Mouse (Mus musculus): ENCODE measurements around the gene Mmp28. TPM values are rescaled to one million over a fixed set of nuclear protein-coding genes. Genes with fewer than 3 reads are reported as not detected.

Mmp28 gene
- polyA plus RNA-seq, 1 experiment from 2014 or later = 3.1 TPM

Other genes with a start within 250 kb of the Mmp28 start
- gene Slfn14, start 176.3 kb downstream of the Mmp28 start, polyA plus RNA-seq (2016; fragmentation: Nextera tagmentation; extraction: Ambion mirVana) = 0.58 and 0.79 TPM in 2 replicates
- 48.2 and 55.0 TPM in 2 replicates for gene Ap2b1, start 164.0 kb downstream of the Mmp28 start, polyA plus RNA-seq (2016; fragmentation: Nextera tagmentation; extraction: Ambion mirVana)
- gene Pex12, start 160.5 kb downstream of the Mmp28 start, polyA plus RNA-seq (2016; fragmentation: Nextera tagmentation; extraction: Ambion mirVana) = 9.6 and 11.9 TPM in 2 replicates
- gene Rasl10b, start 53.9 kb downstream of the Mmp28 start, polyA plus RNA-seq (2016; fragmentation: Nextera tagmentation; extraction: Ambion mirVana) = 8.1 and 11.4 TPM in 2 replicates
- 0.17 and 0.18 TPM in 2 replicates for gene Gas2l2, start 33.6 kb downstream of the Mmp28 start, polyA plus RNA-seq (2016; fragmentation: Nextera tagmentation; extraction: Ambion mirVana)
- 1.5 and 1.9 TPM in 2 replicates for gene 1700020L24Rik, start 25.4 kb downstream of the Mmp28 start, polyA plus RNA-seq (2016; fragmentation: Nextera tagmentation; extraction: Ambion mirVana)
- gene Taf15, start 10.0 kb upstream of the Mmp28 start, polyA plus RNA-seq (2016; fragmentation: Nextera tagmentation; extraction: Ambion mirVana) = 8.0 and 8.6 TPM in 2 replicates
- gene Heatr9, start 59.1 kb upstream of the Mmp28 start, polyA plus RNA-seq (2016; fragmentation: Nextera tagmentation; extraction: Ambion mirVana) = not detected in 2 replicates
- gene Ccl5, start 67.4 kb upstream of the Mmp28 start, polyA plus RNA-seq (2016; fragmentation: Nextera tagmentation; extraction: Ambion mirVana) = not detected in 2 replicates
- gene Ccl9, start 115.6 kb upstream of the Mmp28 start, polyA plus RNA-seq (2016; fragmentation: Nextera tagmentation; extraction: Ambion mirVana) = 0.41 and 0.97 TPM in 2 replicates
- 0.64 and 2.5 TPM in 2 replicates for gene Ccl6, start 130.0 kb upstream of the Mmp28 start, polyA plus RNA-seq (2016; fragmentation: Nextera tagmentation; extraction: Ambion mirVana)
- gene Rpl9-ps1, start 182.6 kb upstream of the Mmp28 start, polyA plus RNA-seq (2016; fragmentation: Nextera tagmentation; extraction: Ambion mirVana) = not detected in 2 replicates
- 0.53 TPM in 1 of 2 replicates, not detected in the other for gene Ccl3, start 186.3 kb upstream of the Mmp28 start, polyA plus RNA-seq (2016; fragmentation: Nextera tagmentation; extraction: Ambion mirVana)
- gene Ccl4, start 199.5 kb upstream of the Mmp28 start, polyA plus RNA-seq (2016; fragmentation: Nextera tagmentation; extraction: Ambion mirVana) = not detected in 2 replicates
- 0.49 TPM in 1 of 2 replicates, not detected in the other for gene Wfdc17, start 240.9 kb upstream of the Mmp28 start, polyA plus RNA-seq (2016; fragmentation: Nextera tagmentation; extraction: Ambion mirVana)
- 0.92 TPM in 1 of 2 replicates, not detected in the other for gene Wfdc18, start 245.9 kb upstream of the Mmp28 start, polyA plus RNA-seq (2016; fragmentation: Nextera tagmentation; extraction: Ambion mirVana)

All from heart, embryonic 10.5 days (tissue).